Mouse (Mus musculus) CD4-positive, CD25-positive, alpha-beta regulatory T cell, adult 4 months (primary cell): Measurements from ENCODE around the gene Islr2. TPM values are rescaled to one million over a fixed set of nuclear protein-coding genes. Genes with fewer than 3 reads are reported as not detected.

Experiments
- ATAC-seq: one replicate; pipeline ENCODE4 v1.8.0; 2017
- polyA plus RNA-seq, 2 experiments: library from polyadenylated mRNA; unstranded; fragments of 100-300 nt; shearing (Covaris generic); gene quantifications; one replicate each; pipeline ENCODE4 v1.2.1; 2017

Islr2 gene
- polyA plus RNA-seq, 2 experiments from 2014 or later, result not detected

DNA sequence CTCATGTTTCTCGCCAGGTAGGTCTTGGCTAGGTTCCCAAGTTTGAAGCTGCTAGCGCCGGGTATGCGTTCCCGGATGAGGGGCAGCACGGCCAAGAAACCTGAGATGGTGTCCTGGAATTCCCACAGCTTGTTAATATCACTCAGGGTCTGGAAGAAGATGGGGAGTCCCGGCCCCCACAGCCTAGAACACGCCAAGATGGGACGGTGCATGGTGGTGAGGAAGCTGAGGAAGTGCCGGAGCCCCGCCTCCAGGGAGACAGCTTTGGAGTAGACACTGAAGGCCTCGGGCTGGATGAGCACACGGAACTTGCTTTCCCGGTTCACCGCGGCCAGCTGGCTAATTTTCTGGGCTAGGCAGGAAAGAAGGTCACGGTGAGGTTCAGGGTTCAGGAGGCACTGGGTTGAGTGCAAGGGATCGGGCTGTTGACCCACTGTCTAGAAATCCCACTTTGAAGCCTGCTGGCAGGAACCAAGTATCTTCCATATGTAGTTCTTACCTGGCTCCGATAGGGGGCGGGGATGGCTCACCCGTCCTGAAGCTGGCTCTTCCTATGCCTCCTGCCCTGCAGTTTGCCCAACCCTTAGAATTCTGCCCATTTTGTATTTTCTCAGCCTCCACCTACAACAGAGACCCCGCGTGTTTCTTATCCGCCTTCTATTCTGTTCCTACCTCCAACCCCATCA lies 16.2 kb upstream of the Islr2 start:
- no peak for ATAC-seq

DNA sequence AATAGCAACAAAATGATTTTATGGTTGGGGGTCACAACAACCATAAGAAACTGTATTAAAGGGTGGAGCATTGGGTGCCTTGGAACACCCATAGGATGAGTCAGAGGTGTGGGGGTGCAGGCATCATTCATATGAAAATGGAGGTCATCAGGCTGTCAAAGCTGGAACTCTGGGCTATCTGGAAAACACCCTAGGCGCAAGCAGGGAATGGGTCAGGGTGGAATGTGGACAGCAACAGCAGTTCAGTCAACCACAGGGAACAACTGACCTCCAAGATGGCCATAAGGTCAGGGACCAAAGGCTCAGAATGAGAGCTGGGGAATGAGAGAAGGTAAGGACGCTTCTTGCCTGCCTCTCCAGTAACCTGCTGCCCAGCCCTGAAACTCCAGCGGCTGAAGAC lies 14.4 kb upstream of the Islr2 start:
- no peak for ATAC-seq

DNA sequence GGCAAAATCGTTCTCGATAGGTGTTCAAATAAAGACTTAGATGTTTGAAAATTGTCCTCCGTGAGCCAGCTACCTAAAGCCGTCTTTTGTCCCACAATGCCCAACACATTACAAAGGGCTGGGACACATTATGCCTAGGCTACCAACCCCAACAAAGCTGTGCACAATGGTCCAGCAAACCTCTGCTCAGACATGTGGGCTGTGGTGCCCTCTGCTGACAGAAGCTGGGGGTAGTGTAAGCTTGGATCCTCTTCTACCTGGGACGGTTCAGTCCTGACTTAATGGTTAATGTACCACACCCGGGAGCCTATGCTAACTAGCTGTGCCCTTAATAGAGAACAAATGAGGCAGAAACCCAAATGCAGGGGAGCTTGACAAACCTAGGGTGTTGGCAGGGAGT lies 12.3 kb upstream of the Islr2 start:
- no peak for ATAC-seq

DNA sequence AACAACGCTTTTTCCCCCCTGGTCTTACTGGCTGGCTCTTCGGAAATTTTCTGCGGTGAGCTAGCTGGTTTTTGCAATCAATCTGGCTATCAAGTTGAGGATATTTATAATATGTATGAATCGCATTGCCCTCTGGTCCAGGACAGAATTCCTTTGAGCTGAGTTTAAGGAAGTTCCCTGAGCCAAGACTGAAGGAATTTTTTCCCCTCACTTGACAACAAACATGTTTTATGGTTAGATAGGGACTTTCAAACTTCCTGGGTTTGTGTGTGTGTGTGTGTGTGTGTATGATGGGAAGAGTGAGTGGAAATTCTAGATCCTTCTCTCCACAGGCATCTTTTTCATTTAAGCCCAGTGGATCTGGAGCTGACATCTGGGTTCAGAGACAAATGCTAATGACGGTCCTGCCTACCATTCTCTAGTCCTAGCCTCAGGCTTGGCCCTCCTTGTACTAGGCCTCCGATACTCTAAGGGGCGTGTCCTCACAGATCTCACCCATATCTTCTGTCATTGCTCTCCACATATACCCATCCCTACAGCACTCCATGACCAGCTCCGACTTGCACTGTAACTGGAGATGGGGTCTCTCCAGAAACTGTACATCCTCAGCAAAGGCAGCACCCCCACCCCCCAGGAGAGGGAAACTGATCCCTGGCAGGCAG lies 10.5 kb upstream of the Islr2 start:
- ATAC-seq, result no peak

DNA sequence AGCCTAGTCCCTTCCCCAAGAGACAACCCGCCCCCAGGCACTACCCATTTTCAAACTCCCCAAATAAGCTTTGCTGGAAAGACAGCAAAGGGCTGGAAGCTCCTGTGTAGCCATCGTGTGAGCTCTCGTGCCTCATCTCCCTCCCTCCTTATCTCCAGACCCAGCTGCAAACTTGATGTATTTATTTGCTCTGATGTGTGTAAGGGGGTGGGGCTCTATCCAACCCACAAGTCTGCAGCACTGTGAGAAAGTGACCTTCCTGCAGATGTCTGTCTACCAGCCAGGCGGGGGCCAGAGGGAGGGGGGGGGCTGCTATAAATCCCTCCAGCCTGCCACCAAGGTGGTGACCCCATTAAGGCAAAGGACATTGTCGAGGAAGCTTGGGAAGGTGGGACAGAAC lies 9.7 kb upstream of the Islr2 start:
- ATAC-seq, result no peak

DNA sequence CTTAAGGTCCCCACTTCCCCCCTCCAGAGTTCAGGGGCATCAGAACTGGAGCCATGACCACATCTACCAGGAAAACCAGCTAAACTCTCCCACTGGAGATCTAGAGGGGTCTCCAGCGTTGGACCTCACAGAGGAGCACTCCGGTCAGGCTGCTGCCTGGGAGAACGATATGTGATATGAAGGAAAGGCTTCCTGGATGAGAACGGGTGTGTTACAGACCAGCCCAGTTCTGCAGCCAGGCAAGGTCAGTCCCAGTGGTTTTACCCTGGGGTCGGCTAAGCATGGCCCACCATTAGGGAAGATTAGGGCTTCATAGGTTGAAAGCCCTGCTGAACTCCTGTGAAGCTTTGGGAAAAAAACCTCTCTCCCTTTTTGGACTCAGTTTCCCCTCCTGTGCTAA lies 9.3 kb upstream of the Islr2 start:
- no peak for ATAC-seq

DNA sequence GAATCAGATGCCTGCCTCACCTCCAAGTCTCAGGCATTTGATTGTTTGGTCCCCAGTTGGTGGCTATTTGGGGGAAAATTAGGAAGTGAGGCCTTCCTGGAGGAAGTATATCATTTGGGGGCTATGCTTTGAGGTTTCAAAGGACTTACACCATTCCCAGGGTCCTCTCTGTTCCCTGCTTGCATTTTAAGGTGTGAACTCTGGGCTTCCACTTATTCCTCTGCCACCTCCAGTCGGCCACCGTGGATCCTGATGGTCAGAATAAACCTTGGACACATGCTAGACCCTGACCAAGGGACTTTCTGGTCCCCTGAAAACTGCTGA lies 6.1 kb upstream of the Islr2 start:
- ATAC-seq, result no peak

DNA sequence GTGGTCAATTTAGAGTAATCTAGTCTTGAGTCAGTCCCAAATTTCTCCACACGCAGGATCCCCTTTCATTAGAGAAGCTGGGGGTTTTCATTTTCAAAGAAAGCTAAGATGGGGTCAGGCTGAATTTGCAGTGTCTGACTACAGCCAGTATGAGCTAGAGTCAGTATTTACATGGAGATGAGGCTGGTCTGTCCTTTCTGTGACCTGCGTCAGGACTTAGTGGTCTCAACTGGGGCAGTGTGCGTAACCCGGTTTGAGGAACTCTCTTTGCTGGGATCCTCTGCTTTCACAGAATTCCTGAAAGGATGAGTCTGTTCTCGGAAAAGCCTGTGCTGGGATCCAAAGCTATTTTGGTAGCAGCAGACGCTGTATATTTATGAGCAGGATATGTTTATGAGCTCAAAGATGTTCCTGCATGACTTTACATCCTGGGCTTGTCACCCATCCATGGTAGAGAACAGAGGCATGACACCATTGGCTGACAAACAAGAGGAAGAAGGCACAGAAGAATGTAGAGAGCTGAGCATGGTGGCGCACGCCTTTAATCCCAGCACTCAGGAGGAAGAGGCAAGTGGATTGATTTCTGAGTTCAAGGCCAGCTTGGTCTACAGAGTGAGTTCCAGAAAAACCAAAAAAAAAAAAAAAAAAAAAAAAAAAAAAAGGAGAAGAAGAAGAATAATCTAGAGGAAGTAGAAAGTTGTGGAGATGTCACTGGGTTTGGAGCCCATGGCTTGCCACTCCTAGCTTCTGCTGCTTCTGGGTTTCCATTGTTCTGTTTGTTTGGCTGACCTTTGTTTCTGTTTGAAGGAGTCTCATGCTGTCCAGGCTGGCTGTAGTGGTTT lies 5.6 kb upstream of the Islr2 start:
- ATAC-seq, result no peak

DNA sequence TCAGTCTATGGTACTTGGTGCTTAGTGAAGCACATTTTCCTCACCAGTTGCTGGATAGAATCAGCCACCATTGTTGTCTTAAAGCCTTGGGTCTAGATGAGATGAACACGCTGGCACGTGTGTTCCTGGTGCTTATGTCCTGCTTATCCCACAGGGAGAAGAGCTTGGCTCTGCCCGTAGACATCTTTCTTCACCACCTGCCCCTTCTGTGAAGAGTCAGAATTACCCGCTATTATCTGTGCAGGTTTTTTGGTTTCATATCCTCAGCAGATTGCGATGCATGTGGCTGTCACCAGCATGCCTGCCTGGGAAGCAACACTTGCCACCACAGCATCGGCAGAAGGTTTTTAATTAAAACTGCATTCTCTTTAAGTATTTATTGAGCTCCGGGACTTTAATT lies 1.9 kb upstream of the Islr2 start:
- ATAC-seq, result no peak

DNA sequence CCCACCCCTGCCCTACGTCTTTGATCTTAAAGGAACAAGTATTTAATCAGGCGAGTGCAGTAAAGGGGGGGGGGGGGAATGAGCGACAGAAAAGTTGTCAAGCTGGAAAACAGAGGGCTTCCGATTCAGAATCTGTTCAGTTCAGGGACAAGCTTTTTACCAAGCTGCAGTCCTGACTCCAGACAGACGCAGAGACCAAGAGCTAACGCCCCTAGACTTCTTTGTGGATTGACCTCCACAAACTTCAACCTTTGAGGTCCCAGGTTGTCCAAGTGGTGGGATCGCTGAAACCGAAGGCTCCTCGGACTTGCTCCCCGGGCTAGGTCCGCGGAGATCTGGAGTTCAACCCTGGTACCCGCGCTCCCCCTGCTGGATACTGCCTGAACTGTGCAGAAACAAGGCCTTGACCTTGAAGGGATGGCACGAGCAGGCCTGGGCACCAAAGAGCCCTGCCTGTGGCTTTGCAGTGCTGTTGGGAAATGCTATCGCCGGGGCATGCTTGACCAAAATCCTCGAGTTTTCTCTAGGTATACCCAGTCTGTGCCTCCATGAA lies 405 bp upstream of the Islr2 start:
- ATAC-seq, result peak; percentile 60

DNA sequence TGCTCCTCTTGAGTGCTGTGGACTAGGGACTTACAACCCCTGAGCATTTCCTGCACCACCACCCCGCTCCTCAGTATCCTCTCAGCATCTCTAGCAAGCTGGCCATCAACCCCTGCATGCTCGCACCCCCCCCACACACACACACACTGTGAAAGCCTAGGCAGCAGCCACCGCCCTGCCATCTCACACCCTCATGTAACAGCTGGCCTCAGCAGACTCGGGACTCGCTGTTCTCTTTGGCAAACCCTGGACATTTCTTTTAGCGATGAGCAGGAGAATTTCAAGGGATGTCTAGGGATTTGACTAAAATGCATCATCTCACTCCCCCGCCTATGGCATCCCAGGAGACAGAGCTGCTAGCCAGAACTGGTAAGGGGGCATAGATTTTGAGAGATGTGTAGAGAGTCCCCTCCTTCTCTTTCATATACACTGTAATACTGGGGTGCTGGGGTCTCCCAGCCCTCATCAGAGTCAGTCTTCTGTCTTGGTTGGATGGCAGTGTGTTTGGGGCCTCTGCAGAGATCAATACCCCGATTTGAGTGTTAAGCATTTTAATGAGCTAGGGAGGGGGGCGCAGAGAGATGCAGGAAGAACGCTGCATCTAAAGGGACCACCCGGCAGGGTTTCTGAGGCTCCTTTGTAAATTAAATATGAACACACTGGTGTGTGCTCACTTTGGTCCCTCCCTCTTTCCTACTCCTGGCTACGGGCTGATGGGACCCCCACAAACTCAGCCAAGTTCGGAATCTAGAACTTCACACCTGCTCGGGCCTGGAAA lies 1.3 kb downstream of the Islr2 start:
- ATAC-seq, result no peak

DNA sequence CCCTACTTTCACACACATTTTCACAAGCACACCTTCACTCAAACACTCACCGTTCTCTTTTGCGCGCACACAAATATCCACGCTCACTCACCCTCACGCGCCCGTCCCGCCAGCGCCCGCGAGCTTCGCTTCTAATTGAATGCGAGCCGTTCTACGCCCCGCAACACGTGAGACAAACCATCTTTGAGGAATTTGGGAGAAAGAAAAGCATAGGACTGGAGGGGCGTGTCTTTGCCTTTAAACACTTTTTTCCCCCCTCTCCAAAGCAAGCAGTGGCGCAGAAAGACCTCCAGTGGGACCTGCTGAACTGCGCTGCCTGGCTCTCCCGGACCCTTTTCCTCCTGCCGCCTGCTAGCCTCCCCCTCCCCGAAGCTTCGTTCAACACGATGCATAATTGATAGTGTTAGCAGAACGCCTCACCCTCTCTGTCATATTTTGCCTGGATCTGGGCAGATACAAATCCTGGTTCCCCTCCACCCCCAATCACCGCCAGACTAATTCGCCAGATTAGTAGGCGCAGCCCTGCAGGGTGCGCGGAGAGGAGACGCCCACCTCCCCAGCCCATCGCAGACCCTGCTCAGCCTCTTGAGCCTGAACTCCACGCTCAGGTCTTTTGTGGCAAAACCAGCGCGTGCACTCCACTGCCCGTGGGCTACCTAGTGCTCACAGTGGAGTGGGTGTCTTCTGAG lies 2.1 kb downstream of the Islr2 start:
- no peak for ATAC-seq

DNA sequence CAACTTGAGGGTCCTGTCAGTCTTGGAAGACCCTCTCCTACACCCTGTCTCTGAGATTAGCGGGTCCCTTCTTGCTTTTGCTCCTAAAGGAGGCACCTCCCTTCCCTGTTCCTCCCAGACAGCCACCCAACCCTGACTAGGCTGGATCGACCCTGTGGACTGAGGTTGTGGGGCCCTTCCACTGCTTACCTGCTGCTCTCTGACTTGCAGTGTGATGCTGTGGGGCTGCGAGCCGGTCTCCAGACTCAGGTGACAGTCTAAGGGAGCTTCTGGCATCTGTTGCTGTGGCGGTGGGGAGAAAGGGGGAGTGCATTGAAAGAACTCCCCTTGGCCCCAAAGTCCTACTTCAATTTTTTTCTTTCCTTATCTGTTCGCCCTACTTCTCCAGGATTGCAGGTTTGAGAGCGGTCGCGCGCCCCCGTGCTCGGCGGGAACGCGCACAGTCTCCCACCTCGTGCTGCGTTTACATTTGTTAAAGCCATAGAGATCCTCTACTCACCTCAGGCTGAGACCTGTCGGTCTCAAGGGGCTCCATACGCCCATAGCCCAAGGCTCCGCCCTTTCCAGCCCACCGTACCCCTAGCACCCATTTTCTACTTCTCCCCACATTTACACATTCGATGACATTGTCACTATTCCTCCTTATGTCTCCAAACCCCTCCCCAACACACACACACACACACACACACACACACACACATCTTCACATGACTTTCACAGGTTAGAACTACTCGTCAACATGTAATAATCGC lies 2.9 kb downstream of the Islr2 start:
- ATAC-seq, result no peak

DNA sequence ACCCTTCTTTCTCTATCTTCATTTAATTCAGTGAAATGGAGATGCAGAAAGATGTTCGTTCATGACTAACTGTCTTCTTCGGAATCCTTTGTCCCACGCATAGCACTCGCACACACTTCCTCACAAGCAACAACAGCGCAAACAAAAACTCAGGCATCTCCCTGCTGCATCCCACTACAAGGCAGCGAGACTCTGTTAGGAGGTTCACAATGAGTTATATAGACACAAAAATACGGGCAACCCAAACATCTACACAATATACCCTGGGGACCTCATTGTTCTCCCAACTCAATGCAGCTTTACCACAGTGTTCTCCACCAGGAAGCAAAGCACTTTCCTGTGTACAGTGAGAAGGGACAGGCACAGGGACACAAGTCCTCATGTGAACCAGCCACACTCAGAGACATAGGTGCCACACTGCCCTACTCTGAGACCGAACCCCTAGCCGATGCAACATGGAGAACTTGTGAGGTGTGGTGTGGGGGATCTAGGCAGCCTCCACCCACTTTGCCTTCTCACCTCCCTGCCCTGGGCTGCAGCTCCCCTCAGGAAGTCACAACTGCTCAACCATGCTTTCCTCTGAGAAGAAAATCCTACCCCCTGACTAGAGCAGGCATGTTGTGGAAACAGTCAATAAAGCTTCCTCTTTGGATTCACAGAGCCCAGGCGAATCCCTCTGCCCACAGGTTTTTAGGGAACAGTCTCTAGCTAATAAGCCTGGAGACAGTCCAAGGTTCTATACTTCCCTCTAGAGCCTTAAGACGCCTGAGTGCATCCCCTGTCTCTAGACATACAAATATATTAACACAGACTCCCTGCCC lies 3.6 kb downstream of the Islr2 start:
- no peak for ATAC-seq

DNA sequence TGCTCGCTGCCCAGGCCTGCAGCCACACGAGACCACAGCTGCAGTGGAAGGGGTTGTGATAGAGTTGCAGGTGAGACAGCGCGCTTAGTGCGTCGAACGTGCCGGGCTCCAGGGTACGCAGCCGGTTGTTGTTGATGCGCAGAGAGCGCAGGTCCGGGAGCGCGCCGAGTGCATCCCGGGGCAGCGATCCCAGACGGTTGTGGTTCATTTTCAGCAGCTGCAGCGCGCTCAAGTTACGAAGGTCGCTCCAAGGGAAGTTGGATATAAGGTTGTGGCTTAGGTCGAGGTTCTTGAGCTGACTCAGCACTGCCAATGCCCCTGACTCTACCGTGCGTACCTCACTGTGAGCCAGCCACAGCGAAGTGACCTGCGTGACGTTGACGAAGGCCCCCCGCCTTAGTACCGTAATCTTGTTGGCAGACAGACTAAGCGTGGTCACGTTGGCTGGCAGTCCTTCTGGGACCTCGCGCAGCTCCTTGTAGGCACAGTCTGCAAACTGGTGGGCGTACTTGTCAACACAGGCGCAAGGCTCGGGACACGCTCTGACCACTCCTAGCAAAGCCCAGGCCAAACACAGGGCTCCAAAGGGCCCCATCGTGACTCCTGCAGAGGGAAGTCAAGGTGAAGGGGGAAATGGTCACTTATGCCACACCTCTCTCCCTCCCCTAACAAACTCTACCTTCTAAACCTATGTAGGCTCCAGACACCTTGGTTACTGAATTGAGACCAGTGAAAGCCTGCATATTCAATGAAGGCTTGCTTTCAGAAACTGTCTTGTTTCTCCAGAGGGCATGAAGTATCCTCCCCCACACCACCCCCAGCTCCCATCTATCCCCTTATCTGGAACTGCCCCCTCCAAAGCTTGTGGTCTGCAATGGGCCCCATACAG lies 4.5 kb downstream of the Islr2 start:
- no peak for ATAC-seq

DNA sequence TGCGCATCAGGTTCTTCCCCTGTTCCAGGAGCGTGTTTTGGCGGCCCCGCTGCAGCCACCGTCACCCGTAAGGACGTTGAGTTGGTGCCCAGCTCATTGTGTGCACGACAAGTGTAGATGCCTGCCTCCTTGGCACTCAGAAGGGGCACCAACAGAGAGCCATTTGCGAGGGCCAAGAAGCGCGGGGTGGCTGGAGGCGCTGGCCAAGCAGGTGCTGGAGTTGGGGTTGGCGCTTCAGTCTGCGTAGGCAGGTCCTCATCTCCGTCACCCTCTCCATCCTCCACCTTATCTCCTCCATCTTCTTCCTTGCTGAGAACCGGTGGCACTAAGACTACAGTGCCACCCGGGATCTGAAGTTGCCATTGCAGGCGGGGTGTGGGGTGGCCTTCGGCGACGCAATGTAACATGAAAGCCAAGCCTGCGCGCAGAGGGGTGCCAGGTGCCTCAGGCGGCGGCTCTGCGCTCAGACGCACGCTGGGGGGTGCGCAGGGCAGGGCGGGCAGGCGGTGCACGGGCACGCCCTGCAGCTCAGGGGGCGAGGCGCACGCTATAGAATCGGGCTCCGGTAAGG lies 5.2 kb downstream of the Islr2 start:
- no peak for ATAC-seq

DNA sequence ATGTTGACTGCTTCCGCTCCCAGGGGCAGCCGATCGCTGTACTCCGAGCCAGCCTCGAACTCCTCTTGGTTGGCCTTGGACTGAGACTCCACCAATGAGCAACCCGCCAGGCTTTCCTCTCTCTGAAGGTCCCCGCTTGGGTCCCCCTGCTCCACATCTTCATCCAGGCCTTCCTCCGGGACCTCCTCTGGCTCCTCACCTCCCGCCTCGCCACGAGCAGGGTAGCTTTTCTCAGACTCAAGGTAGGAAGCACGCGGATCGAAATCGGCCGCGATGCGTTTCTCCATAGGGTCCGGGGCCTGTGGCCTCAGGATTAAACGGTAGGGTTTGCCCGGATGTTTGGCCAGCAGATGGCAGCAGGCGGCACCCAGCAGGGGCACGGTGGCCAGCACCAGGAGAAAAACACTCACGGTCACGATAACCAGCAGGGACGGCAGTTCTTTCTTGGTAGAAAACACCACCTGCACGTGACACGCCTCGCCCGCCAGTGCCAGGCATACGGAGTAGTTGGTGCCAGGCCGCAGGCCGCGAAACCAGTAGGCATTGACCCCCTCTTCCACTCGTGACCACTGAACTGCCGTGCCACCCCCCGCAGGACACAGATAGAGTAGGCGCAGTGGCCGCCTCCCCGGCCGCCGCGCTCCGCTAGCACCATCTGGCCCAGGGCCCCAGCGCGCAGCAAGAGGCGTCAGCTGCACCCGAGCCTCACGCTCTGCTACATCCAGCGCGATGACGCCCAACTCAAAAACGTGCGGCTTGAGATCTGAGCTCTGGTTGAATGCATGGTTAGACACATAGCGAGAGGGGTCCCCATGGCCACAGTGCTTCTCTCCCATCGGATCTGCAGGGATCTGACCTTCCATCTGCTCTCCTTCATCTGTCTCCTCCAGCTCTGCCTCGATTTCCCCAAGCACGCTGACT lies 6.1 kb downstream of the Islr2 start:
- no peak for ATAC-seq
